Mouse (Mus musculus): ENCODE measurements at regions not wholly inside any gene's neighbourhood (a gene's known extent, or its start where the extent isn't known, plus 50 kb on each side); places are given as distances from the start of the nearest gene placed in this dataset.

- ATAC-seq (replicated peaks; ENCODE audit: poor library complexity), result peak; percentile 66
These were observed 498.0 kb upstream of the Tacstd2 start for GRCm38 (mm10) chr6:68033608-68034007.

GRCm38 (mm10) chr6:68030740-68031139 is 495.1 kb upstream of the Tacstd2 start:
- no peak for ATAC-seq (replicated peaks; ENCODE audit: poor library complexity)
